Mouse (Mus musculus) neural tube, embryonic 13.5 days (tissue): ENCODE data around the gene Hlcs. TPM values are rescaled to one million over a fixed set of nuclear protein-coding genes. Genes with fewer than 3 reads are reported as not detected.

ENCODE experiments used
- ATAC-seq: fragments of 200-750 bp; cut with Nextera tagmentation; 2 replicates; pipeline ENCODE4 v1.8.0; 2017; ENCODE audit warnings: low read depth, mild to moderate bottlenecking, moderate TSS enrichment, moderate library complexity
- H3K27ac ChIP-seq: fragments of 300-500 bp; sonication (generic); replicated peaks from 2 replicates; pipeline ENCODE4 v1.5.1; 2015; ENCODE audit warnings: moderate library complexity, mild to moderate bottlenecking, inconsistent platforms
- H3K27me3 ChIP-seq: fragments of 300-500 bp; sonication (generic); 2 replicates; pipeline ENCODE4 v1.6.1; 2015; ENCODE audit warnings: mild to moderate bottlenecking, inconsistent platforms
- H3K36me3 ChIP-seq: fragments of 300-500 bp; sonication (generic); 2 replicates; pipeline ENCODE4 v1.6.1; 2015; ENCODE audit warnings: mild to moderate bottlenecking, inconsistent platforms
- H3K4me1 ChIP-seq: fragments of 300-500 bp; sonication (generic); replicated peaks from 2 replicates; pipeline ENCODE4 v1.6.1; 2015; ENCODE audit warnings: inconsistent platforms
- H3K4me2 ChIP-seq: fragments of 300-500 bp; sonication (generic); 2 replicates; pipeline ENCODE4 v1.6.1; 2015; ENCODE audit warnings: inconsistent platforms, mild to moderate bottlenecking, moderate library complexity
- H3K4me3 ChIP-seq: fragments of 300-500 bp; sonication (generic); 2 replicates; pipeline ENCODE4 v1.5.1; 2015; ENCODE audit warnings: mild to moderate bottlenecking, inconsistent platforms
- H3K9ac ChIP-seq: fragments of 300-500 bp; sonication (generic); 2 replicates; pipeline ENCODE4 v1.6.1; 2015; ENCODE audit warnings: moderate library complexity, mild to moderate bottlenecking, inconsistent platforms
- H3K9me3 ChIP-seq: fragments of 300-500 bp; sonication (generic); 2 replicates; pipeline ENCODE4 v1.6.1; 2016; ENCODE audit warnings: inconsistent platforms
- WGBS: fragments of 180-500 bp; shearing (Covaris S2); methylation state at CpG from one replicate; pipeline ENCODE4 v1.1.7; 2015; 5-methylcytosine and 5-hydroxymethylcytosine counted together
- polyA plus RNA-seq: library from polyadenylated mRNA; unstranded; fragments of >200 nt; fragmentation: Nextera tagmentation; extraction: Ambion mirVana; gene quantifications from 2 replicates; pipeline ENCODE4 v1.2.1, GENCODE M21; 2015

Gene Hlcs
- 7.9 TPM in 2 replicates for polyA plus RNA-seq

DNA sequence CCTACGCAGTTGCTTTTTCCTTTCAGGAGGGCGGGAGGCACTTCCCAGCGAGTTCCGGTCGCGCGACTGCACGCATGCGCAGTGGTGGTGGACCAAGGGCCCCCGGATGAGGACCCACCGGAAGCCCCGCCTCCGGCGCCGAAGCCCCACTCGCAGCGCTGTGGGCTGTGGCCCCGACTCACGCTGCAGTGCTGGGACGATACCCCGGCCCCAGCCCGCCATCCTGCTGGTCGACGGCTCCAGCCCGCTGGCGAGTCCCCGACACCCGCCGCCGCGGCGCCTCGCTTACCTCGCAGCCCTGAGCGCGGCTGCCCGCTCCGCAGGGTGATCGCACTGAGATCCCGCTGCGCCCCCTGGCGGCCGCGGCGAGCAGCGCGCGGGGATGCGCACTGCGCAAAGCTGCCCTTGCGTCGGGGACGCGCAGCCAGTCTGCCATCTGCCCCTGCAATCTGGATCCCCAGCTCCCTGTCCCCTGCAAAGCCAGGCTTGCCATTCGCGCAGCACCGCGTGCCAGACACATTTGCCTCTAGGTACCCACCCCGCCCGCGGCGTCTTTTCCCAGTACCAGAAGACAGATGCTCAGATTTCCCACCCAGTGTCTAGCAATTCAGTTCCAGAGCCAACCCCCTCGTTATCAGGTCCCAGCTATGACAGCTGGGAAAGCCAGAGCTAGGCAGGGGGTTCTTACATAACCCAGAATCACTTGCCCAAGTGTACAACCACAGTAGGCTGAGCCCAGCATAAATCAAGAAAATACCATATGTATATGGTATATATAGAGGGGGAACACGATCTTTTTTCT is at the start of gene Hlcs:
Gene Hlcs, minus strand, starts transcription at position 343 of the 802 bp plus-strand sequence.
- H3K36me3 ChIP-seq, result no peaks in the 10 kb centered on the region
- H3K9ac ChIP-seq, result peak within 1 kb of the TSS; percentile 89
- peak; percentile 94 for ATAC-seq
- peak within 1 kb of the TSS; percentile 100 for H3K27ac ChIP-seq
- H3K27me3 ChIP-seq, result no peaks in the 10 kb centered on the region
- H3K4me1 ChIP-seq, result peaks cover 20% of the 10 kb centered on the region
- H3K9me3 ChIP-seq, result no peaks in the 10 kb centered on the region
- H3K4me3 ChIP-seq, result peak within 1 kb of the TSS; percentile 62
- peak within 1 kb of the TSS; percentile 74 for H3K4me2 ChIP-seq
- WGBS, result 1% methylated on average over 64 of the region's 64 CpGs

DNA sequence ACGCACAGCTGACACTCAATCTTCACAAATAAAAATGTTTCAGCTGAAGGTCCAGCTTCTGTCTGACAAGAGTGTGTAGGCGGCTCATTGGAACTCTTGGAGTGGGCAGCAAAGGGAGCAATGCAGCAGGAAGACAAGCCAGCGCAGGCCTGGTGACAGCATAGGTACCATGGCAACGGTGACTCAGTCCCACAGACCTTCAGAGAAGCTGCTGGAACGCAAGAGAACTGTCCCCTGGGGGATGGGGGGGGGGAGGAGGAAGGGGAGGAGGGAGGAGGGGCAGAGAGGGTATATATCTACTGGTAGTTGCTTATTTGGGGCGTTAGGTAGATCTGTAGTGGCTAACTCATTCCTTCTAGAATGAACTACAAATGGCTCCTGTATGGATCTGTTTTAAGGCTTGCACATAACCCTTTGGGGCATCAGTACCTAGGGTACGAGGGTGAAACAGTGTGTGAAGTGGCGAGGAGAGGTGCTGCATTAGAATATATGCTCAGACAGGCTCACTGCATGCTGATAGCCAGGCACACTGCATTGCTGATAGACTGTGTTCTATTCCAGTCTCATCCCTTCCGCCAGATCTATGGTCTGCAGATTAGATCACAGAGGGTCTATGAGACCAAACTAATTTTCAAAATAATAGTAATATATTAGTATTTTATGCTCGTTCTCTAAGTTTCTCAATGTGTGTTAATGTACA is 49.0 kb upstream of the Hlcs start:
- Histone ChIP-seq H3K9me3 (no peaks in the 10 kb centered on the region), H3K27ac (peak overlapping the region; percentile 38; the same call in 1 of the 2 replicates), H3K4me2 (no peak overlapping the region)

DNA sequence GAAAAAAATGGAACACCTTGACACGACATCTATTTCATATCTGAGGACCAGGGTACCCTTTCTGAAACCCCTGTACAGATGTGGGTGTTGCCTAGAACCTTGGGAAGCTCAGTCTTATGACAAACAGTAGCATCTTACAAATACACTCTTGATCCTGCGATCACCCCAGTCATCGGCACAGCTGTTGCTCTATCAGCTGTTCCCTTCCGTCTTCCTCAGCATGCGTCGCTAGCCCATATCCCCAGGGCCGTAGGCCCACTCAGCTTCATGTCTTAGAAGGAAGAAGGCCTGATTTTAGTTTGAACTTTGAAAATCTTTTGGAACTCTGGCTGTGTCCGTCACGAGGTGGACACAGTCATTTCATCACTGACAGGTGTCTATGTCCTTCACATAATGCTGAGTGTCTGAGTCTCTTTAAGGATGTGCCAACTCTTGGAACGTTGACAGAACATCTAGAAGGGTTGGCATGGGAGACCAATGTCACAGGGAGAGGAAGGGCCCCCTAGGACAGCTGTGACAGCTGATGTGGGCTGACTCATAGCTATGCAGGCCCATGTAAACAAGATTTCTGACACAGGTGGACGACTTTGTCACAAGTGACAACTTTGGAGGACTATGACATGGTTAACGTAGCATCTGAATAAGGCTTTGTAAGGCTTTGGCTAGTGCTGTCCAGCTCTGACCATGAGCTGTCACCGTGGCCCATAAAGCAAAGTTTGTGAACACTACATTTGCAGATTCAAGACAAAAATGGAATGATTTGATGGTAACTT is 47.4 kb upstream of the Hlcs start:
- no peak overlapping the region for H3K9ac ChIP-seq
- peaks cover 9% of the 10 kb centered on the region for H3K4me1 ChIP-seq
- WGBS, result 89% methylated on average over 13 of the region's 13 CpGs
- no peaks in the 10 kb centered on the region for H3K9me3 ChIP-seq
- H3K27ac ChIP-seq, result no peak overlapping the region
- peaks cover 10% of the 10 kb centered on the region; the same call in 1 of the 2 replicates for H3K36me3 ChIP-seq
- H3K4me2 ChIP-seq, result no peak overlapping the region
- no peak overlapping the region for H3K4me3 ChIP-seq
- no peaks in the 10 kb centered on the region for H3K27me3 ChIP-seq
- ATAC-seq, result no peak

More for the DNA sequence above, 49.0 kb upstream of the Hlcs start:
- H3K4me1 ChIP-seq, result peaks cover 9% of the 10 kb centered on the region
- no peaks in the 10 kb centered on the region for H3K27me3 ChIP-seq
- H3K36me3 ChIP-seq, result peaks cover 15% of the 10 kb centered on the region; the same call in 1 of the 2 replicates
- H3K9ac ChIP-seq, result peak overlapping the region; percentile 43; the same call in 1 of the 2 replicates
- no peak overlapping the region for H3K4me3 ChIP-seq
- 45% methylated on average over 10 of the region's 10 CpGs for WGBS
- peak; percentile 88 for ATAC-seq

DNA sequence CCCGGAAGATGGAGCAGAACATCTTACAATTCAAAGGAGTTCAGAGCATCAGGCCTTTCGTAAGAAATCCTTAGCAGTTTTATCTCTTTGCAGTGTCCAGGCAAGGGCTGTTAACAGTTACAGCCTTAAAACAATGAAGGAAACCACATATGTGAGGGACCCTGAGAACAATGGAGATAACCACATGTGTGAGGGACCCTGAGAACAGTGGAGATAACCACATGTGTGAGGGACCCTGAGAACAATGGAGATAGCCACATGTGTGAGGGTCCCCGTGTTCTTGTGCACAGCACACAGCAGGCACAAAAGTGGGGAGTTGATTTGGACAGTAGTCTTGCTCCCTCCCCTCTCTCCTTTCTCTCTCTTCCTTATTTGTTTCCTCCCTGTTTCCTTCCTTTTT is 44.7 kb upstream of the Hlcs start:
- Histone ChIP-seq H3K9me3 (no peaks in the 10 kb centered on the region), H3K27me3 (no peaks in the 10 kb centered on the region), H3K36me3 (no peaks in the 10 kb centered on the region), H3K9ac (no peak overlapping the region), H3K27ac (no peak overlapping the region), H3K4me3 (no peak overlapping the region), H3K4me1 (peaks cover 9% of the 10 kb centered on the region), H3K4me2 (no peak overlapping the region)
- no peak for ATAC-seq
- WGBS, result 77% methylated on average over 3 of the region's 3 CpGs

DNA sequence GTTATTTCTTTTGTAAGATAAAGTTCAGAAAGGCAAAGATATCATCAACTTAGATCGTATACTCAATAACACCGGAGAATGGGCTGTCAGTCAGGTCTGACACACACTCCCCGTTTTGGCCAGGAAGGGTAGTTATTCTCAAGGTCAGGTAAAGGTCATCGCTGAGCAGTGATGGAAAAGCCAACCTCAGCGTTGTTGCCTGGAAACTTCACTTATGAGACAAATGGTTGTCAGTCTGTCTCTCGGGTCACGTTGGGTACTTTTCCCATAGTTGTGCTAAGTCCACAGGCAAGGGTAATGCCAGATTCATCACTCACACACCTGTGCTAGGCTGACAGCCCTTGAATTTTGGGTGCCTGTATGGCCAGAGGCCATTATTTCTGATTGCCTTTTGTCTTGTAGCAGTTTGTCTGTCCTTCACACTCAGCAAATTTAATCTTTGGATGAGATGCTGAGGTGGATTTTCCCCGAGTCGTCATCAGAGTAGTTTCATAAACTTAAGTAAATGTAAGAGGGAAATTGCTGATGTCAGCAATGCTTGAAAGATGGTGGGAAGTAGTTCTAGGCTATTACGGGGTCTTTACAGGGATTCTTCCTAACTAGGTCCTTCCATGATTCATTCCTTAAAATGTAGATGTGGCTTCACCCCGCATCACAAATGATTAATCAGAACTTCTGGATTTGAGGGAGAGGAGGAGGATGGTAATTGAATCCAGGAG is 43.6 kb upstream of the Hlcs start:
- Histone ChIP-seq H3K36me3 (no peaks in the 10 kb centered on the region), H3K9me3 (no peaks in the 10 kb centered on the region), H3K4me1 (peaks cover 2% of the 10 kb centered on the region), H3K4me2 (no peak overlapping the region), H3K4me3 (no peak overlapping the region), H3K9ac (no peak overlapping the region), H3K27me3 (no peaks in the 10 kb centered on the region), H3K27ac (no peak overlapping the region)
- no peak for ATAC-seq
- WGBS, result 79% methylated on average over 11 of the region's 11 CpGs

DNA sequence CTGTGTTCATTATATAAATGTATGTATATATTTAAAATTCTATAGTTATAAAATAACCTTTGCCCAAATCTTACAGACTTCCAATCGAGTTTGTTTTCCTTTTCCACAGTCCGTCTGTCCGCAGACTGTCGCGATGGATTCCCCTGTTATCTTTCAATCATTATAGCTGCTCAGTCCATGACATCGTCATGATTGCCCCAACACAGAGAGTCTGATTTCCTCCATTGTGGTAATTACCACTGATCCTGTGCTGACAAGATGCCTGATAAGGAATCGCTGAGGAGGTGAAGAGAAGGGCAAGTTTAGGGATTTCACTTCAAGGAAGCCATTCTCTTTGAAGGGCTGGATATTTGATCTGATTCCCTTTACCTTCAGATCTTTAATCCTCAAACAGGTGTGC is 42.7 kb upstream of the Hlcs start:
- Histone ChIP-seq H3K9ac (no peak overlapping the region), H3K9me3 (no peaks in the 10 kb centered on the region), H3K4me1 (no peaks in the 10 kb centered on the region; the same call in 1 of the 2 replicates), H3K27me3 (no peaks in the 10 kb centered on the region), H3K4me2 (no peak overlapping the region), H3K27ac (no peak overlapping the region), H3K4me3 (no peak overlapping the region), H3K36me3 (no peaks in the 10 kb centered on the region)
- ATAC-seq, result no peak
- WGBS, result 79% methylated on average over 7 of the region's 7 CpGs

DNA sequence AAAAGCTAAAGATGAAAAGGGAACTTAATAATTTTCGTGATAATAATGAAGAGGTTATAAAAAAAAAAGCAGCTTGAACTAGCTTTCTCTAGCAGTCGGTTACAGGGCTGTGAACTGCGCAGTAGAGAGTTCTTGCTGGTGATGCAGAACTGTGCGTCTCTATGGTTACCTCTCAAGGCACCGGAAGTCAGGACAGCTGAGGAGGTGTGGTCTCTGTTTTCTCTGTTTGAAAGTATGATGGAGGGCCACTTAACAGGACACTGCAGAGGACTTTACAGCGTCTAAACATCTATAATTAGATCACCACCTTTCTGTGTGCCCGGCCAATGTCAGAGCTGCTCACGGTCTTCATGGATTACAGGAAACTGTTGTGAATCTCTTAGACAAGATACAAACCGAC is 41.1 kb upstream of the Hlcs start:
- no peak for ATAC-seq
- Histone ChIP-seq H3K27me3 (no peaks in the 10 kb centered on the region), H3K4me1 (peaks cover 9% of the 10 kb centered on the region), H3K27ac (no peak overlapping the region), H3K4me2 (no peak overlapping the region), H3K9me3 (no peaks in the 10 kb centered on the region), H3K36me3 (no peaks in the 10 kb centered on the region), H3K9ac (no peak overlapping the region), H3K4me3 (no peak overlapping the region)
- WGBS, result 43% methylated on average over 9 of the region's 9 CpGs

DNA sequence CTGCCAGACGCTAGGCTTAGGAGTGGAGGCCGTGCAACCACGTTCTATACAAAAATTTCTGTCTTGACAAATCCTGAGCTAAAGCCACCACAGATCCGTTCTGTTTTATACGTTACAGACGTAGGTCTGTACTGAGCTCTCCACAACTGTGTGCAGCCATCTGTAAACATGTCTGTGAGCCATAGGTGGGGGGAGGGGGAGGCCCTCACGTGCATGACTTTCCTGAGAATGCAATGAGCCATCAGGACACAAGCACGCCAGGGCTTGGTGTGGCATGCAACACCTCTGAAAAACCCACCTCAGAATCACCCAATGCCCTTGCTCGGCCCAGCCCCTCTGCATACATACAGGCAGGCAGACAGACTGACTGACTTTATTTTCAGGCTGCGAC is 36.9 kb upstream of the Hlcs start:
- WGBS, result 78% methylated on average over 10 of the region's 10 CpGs
- H3K4me2 ChIP-seq, result no peak overlapping the region
- no peaks in the 10 kb centered on the region for H3K9me3 ChIP-seq
- H3K4me3 ChIP-seq, result no peak overlapping the region
- H3K4me1 ChIP-seq, result peaks cover 9% of the 10 kb centered on the region
- H3K36me3 ChIP-seq, result no peaks in the 10 kb centered on the region
- H3K27ac ChIP-seq, result no peak overlapping the region
- no peaks in the 10 kb centered on the region for H3K27me3 ChIP-seq
- ATAC-seq, result no peak
- H3K9ac ChIP-seq, result no peak overlapping the region

DNA sequence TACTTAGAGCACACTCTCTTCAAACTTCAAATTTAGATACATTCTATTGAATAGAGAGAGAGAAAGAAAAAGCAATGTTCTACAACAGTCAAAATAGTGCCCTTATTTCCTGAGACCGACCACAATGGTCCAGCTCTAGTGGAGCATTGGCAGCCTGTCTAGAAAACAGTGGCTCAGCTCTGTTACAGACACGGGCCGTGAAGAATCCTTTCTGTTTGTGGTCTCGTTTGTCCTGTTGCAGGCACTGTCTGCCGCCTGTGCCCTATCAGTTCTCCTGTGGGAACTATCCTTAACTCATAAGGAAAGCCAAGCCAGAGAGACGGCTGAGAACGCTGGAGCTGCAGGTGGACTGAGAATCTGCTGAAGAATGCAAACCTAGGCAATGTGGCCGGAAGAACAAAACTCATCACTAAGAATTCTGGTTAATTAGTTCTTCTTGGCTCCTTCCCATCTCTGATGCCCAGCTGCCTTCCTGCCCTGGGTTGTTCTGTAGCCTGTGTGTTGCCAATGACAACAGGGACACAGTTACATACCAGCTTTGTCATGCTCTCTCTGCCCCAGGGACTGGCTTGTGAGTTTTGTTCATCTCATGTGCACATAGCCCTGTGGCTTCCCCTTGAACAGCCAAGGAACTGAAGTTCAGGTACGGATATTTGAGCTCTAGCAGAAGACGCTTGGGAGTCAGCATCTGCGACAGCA is 36.4 kb upstream of the Hlcs start:
- 66% methylated on average over 11 of the region's 11 CpGs for whole genome bisulfite sequencing
- Histone ChIP-seq H3K9ac (no peak overlapping the region), H3K4me3 (no peak overlapping the region), H3K27ac (no peak overlapping the region), H3K36me3 (no peaks in the 10 kb centered on the region), H3K9me3 (no peaks in the 10 kb centered on the region), H3K4me1 (peaks cover 9% of the 10 kb centered on the region), H3K4me2 (no peak overlapping the region), H3K27me3 (no peaks in the 10 kb centered on the region)
- peak; percentile 61 for ATAC-seq

DNA sequence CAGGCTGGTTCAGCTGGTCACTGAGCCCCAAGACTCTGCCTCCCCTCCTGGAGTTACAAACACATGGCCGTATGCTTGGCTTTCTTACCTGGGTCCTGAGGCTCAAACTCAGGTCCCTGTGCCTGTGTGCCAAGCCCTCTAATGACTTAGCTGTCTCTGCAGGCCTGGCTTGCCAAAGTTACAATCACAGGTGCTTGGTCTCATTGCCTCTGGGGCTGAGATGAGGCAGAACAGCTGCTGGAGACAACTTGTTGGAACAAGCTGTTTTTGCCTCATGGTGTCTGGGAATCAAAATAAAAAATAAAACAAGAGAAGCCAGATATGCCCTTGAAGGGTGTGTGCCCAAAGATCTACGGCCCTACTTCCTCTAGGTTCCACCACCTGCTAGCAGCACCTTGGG is 35.4 kb upstream of the Hlcs start:
- H3K4me3 ChIP-seq, result no peak overlapping the region
- peaks cover 9% of the 10 kb centered on the region for H3K4me1 ChIP-seq
- no peaks in the 10 kb centered on the region for H3K36me3 ChIP-seq
- no peak for ATAC-seq
- no peak overlapping the region for H3K9ac ChIP-seq
- 90% methylated on average over 2 of the region's 2 CpGs for WGBS
- no peaks in the 10 kb centered on the region for H3K9me3 ChIP-seq
- no peaks in the 10 kb centered on the region for H3K27me3 ChIP-seq
- no peak overlapping the region for H3K4me2 ChIP-seq
- H3K27ac ChIP-seq, result no peak overlapping the region

DNA sequence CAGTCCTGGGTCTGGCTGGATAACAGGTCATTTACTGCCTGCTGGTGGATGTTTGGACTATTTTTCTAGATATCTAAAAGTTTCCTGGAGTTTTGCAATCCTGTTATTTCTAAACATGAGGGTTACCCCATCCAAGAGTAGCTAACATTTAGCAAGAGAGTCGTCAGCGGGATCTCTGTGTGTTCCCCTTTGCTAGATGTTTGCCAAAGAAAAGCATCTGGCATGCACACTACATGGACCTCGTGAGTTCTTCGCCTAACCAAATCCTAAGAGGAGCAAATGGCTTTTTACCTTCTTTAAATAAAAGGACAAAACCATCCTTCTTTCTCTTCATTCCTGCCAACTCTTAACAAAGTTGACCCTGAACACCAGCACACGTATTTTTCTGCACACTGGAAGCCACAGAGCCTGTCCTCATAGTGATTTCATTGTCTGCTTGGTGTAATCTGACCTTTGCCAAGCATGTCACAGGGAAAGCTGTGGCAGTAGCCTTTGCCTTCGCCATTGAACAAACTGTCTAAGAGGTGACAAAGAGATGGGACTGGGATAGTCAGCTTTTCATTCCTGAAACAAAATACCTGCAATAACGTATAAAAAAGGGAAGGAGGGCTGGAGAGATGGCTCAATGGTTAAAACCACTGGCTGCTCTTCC is 33.8 kb upstream of the Hlcs start:
- Histone ChIP-seq H3K9me3 (no peaks in the 10 kb centered on the region), H3K27me3 (no peaks in the 10 kb centered on the region), H3K4me1 (peaks cover 9% of the 10 kb centered on the region), H3K27ac (no peak overlapping the region), H3K4me3 (no peak overlapping the region), H3K36me3 (no peaks in the 10 kb centered on the region), H3K4me2 (no peak overlapping the region), H3K9ac (no peak overlapping the region)
- 79% methylated on average over 7 of the region's 7 CpGs for WGBS
- no peak for ATAC-seq
